Mouse (Mus musculus) urinary bladder, adult 18-20 months (tissue): ENCODE results near the gene Ift43.

Experiments
- DNase-seq, 2 experiments: peaks; one replicate each; pipeline ENCODE4 v3.0.0; 2022; ENCODE audit warnings: low spot score in 2 of 2, mixed read lengths in 2 of 2

Ift43 gene

GRCm38 (mm10) chr12:86173314-86173713 is 91.0 kb downstream of the Ift43 start:
- no peak for DNase-seq

GRCm38 (mm10) chr12:86174369-86174768 is 92.0 kb downstream of the Ift43 start:
- no peak for DNase-seq

GRCm38 (mm10) chr12:86175476-86175942 is 93.2 kb downstream of the Ift43 start:
- DNase-seq = no peak

- no peak for DNase-seq
These were observed 94.5 kb downstream of the Ift43 start for GRCm38 (mm10) chr12:86176675-86177339.

GRCm38 (mm10) chr12:86179266-86179665 is 96.9 kb downstream of the Ift43 start:
- DNase-seq = no peak

GRCm38 (mm10) chr12:86181320-86181751 is 99.0 kb downstream of the Ift43 start:
- no peak for DNase-seq

GRCm38 (mm10) chr12:86181879-86182278 is 99.5 kb downstream of the Ift43 start:
- no peak for DNase-seq

- no peak for DNase-seq
These were observed 100.1 kb downstream of the Ift43 start for GRCm38 (mm10) chr12:86182414-86182813.

GRCm38 (mm10) chr12:86188161-86188560 is 105.8 kb downstream of the Ift43 start:
- no peak for DNase-seq

GRCm38 (mm10) chr12:86189601-86190323 is 107.4 kb downstream of the Ift43 start:
- DNase-seq = no peak

GRCm38 (mm10) chr12:86192036-86192449 is 109.7 kb downstream of the Ift43 start:
- no peak for DNase-seq

- DNase-seq = no peak
These were observed 114.6 kb downstream of the Ift43 start for GRCm38 (mm10) chr12:86196944-86197343.

- DNase-seq = no peak
These were observed 121.2 kb downstream of the Ift43 start for GRCm38 (mm10) chr12:86203443-86204057.

- no peak for DNase-seq
These were observed 128.8 kb downstream of the Ift43 start for GRCm38 (mm10) chr12:86211099-86211520.
